Mouse (Mus musculus): Measurements from ENCODE around the gene Smok2b.
"Not testable (repeated sequence)": the region's sequence is repeated elsewhere in the genome, so short reads cannot be mapped to it uniquely, and the experiment has no call there.

DNA sequence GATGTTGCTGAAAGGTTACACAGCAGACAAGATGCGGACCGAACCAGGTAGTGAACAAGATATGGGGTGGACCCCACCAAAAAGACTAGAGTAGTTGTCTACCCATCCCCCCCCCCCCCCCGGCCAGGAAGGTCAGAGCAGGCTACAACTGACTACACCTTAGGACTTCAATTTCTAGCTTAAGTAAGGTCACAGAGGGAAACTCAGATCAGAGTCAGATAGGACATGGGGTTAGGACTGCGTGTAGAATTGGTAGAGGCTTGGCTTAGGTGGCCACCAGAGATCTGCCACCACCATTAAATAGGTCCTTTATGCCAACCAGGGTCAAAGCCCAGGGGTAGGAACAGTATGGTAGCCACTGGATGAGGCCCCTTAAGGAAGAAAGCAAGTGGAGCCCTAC lies 9.4 kb downstream of the Smok2b start:
- not testable (repeated sequence) for TF ChIP-seq POLR2A (IDR thresholded peaks at IDR 0.05; ENCODE audit: control insufficient read depth, low read depth, low read length); CTCF (IDR thresholded peaks at IDR 0.05; ENCODE audit: control insufficient read depth, insufficient read depth, insufficient replicate concordance, low read depth, low read length)

Data from testis, adult 2 months (tissue).